Mouse (Mus musculus): Measurements from ENCODE around the gene Psme3. TPM values are rescaled to one million over a fixed set of nuclear protein-coding genes. Genes with fewer than 3 reads are reported as not detected.
"Not testable (repeated sequence)": the region's sequence is repeated elsewhere in the genome, so short reads cannot be mapped to it uniquely, and the experiment has no call there.

Gene Psme3
- polyA plus RNA-seq, 1 experiment = 161 TPM

GRCm38 (mm10) chr11:101316501-101316917 is 496 bp downstream of the Psme3 start:
- Histone ChIP-seq H3K27me3 (ENCODE audit: control insufficient read depth, insufficient read depth, low read length, poor library complexity, severe bottlenecking) (no peaks in the 10 kb centered on the region), H3K27ac (ENCODE audit: insufficient read depth, low read length) (no peak overlapping the region), H3K9ac (ENCODE audit: low read depth, poor library complexity, severe bottlenecking) (peak overlapping the region; percentile 93), H3K4me1 (ENCODE audit: control insufficient read depth, insufficient read depth, low read length) (no peaks in the 10 kb centered on the region), H3K36me3 (ENCODE audit: control insufficient read depth, insufficient read depth, low read length, poor library complexity, severe bottlenecking) (peaks cover 37% of the 10 kb centered on the region), H3K9me3 (replicated peaks; ENCODE audit: control insufficient read depth, insufficient read depth, low read length, poor library complexity, severe bottlenecking) (0 out of 2 replicates have a peak, but pooled peaks cover 5% of the 10 kb centered on the region), H3K4me3 (ENCODE audit: low read depth, low read length) (peak overlapping the region; percentile 94)
- no peak for TF ChIP-seq CTCF (IDR thresholded peaks at IDR 0.05; ENCODE audit: low read depth, low read length)
- TF ChIP-seq POLR2A (IDR thresholded peaks at IDR 0.05; ENCODE audit: insufficient read depth, low read length) = no peak
- no peak for TF ChIP-seq EP300 (IDR thresholded peaks at IDR 0.05; ENCODE audit: insufficient read depth, low read depth, low read length)

GRCm38 (mm10) chr11:101323609-101324008 is 7.6 kb downstream of the Psme3 start:
- H3K9me3 ChIP-seq (replicated peaks; ENCODE audit: control insufficient read depth, insufficient read depth, low read length, poor library complexity, severe bottlenecking) = no peaks in the 10 kb centered on the region
- H3K27me3 ChIP-seq (ENCODE audit: control insufficient read depth, insufficient read depth, low read length, poor library complexity, severe bottlenecking) = no peaks in the 10 kb centered on the region
- TF ChIP-seq CTCF (IDR thresholded peaks at IDR 0.05; ENCODE audit: low read depth, low read length) (peak; percentile 98), POLR2A (IDR thresholded peaks at IDR 0.05; ENCODE audit: insufficient read depth, low read length) (no peak), EP300 (IDR thresholded peaks at IDR 0.05; ENCODE audit: insufficient read depth, low read depth, low read length) (0 out of 2 replicates have a peak, but pooled peaks have one; percentile 46)
- no peak overlapping the region for H3K9ac ChIP-seq (ENCODE audit: low read depth, poor library complexity, severe bottlenecking)
- H3K4me3 ChIP-seq (ENCODE audit: low read depth, low read length) = no peak overlapping the region
- peaks cover 62% of the 10 kb centered on the region for H3K36me3 ChIP-seq (ENCODE audit: control insufficient read depth, insufficient read depth, low read length, poor library complexity, severe bottlenecking)
- H3K4me1 ChIP-seq (ENCODE audit: control insufficient read depth, insufficient read depth, low read length) = peaks cover 2% of the 10 kb centered on the region
- H3K27ac ChIP-seq (ENCODE audit: insufficient read depth, low read length) = no peak overlapping the region

GRCm38 (mm10) chr11:101324763-101325162 is 8.8 kb downstream of the Psme3 start, which contains the start of gene Aoc2:
Gene Aoc2, plus strand, starts transcription at chr11:101325063.
- H3K27ac ChIP-seq (ENCODE audit: insufficient read depth, low read length) = no peak within 1 kb of the TSS
- H3K9ac ChIP-seq (ENCODE audit: low read depth, poor library complexity, severe bottlenecking) = no peak within 1 kb of the TSS
- H3K4me1 ChIP-seq (ENCODE audit: control insufficient read depth, insufficient read depth, low read length) = peaks cover 2% of the 10 kb centered on the region
- peaks cover 51% of the 10 kb centered on the region for H3K36me3 ChIP-seq (ENCODE audit: control insufficient read depth, insufficient read depth, low read length, poor library complexity, severe bottlenecking)
- H3K4me3 ChIP-seq (ENCODE audit: low read depth, low read length) = no peak within 1 kb of the TSS
- no peaks in the 10 kb centered on the region for H3K9me3 ChIP-seq (replicated peaks; ENCODE audit: control insufficient read depth, insufficient read depth, low read length, poor library complexity, severe bottlenecking)
- no peaks in the 10 kb centered on the region for H3K27me3 ChIP-seq (ENCODE audit: control insufficient read depth, insufficient read depth, low read length, poor library complexity, severe bottlenecking)
- TF ChIP-seq CTCF (IDR thresholded peaks at IDR 0.05; ENCODE audit: low read depth, low read length) (no peak), EP300 (IDR thresholded peaks at IDR 0.05; ENCODE audit: insufficient read depth, low read depth, low read length) (no peak), POLR2A (IDR thresholded peaks at IDR 0.05; ENCODE audit: insufficient read depth, low read length) (no peak)

- H3K27ac ChIP-seq (ENCODE audit: insufficient read depth, low read length); H3K9me3 ChIP-seq (replicated peaks; ENCODE audit: control insufficient read depth, insufficient read depth, low read length, poor library complexity, severe bottlenecking); H3K4me3 ChIP-seq (ENCODE audit: low read depth, low read length); H3K4me1 ChIP-seq (ENCODE audit: control insufficient read depth, insufficient read depth, low read length); H3K27me3 ChIP-seq (ENCODE audit: control insufficient read depth, insufficient read depth, low read length, poor library complexity, severe bottlenecking); H3K9ac ChIP-seq (ENCODE audit: low read depth, poor library complexity, severe bottlenecking): not testable (repeated sequence)
- peaks cover 46% of the 10 kb centered on the region for H3K36me3 ChIP-seq (ENCODE audit: control insufficient read depth, insufficient read depth, low read length, poor library complexity, severe bottlenecking)
These were observed 9.2 kb downstream of the Psme3 start for GRCm38 (mm10) chr11:101325201-101325600.

GRCm38 (mm10) chr11:101326147-101326546 is 10.1 kb downstream of the Psme3 start:
- peaks cover 6% of the 10 kb centered on the region for H3K4me1 ChIP-seq (ENCODE audit: control insufficient read depth, insufficient read depth, low read length)
- H3K9me3 ChIP-seq (replicated peaks; ENCODE audit: control insufficient read depth, insufficient read depth, low read length, poor library complexity, severe bottlenecking) = no peaks in the 10 kb centered on the region
- H3K27me3 ChIP-seq (ENCODE audit: control insufficient read depth, insufficient read depth, low read length, poor library complexity, severe bottlenecking) = no peaks in the 10 kb centered on the region
- no peak overlapping the region for H3K4me3 ChIP-seq (ENCODE audit: low read depth, low read length)
- TF ChIP-seq CTCF (IDR thresholded peaks at IDR 0.05; ENCODE audit: low read depth, low read length) = no peak
- no peak for TF ChIP-seq EP300 (IDR thresholded peaks at IDR 0.05; ENCODE audit: insufficient read depth, low read depth, low read length)
- TF ChIP-seq POLR2A (IDR thresholded peaks at IDR 0.05; ENCODE audit: insufficient read depth, low read length) = no peak
- no peak overlapping the region for H3K9ac ChIP-seq (ENCODE audit: low read depth, poor library complexity, severe bottlenecking)
- peaks cover 37% of the 10 kb centered on the region for H3K36me3 ChIP-seq (ENCODE audit: control insufficient read depth, insufficient read depth, low read length, poor library complexity, severe bottlenecking)
- H3K27ac ChIP-seq (ENCODE audit: insufficient read depth, low read length) = no peak overlapping the region

GRCm38 (mm10) chr11:101327311-101327710 is 11.3 kb downstream of the Psme3 start:
- Histone ChIP-seq H3K9me3 (replicated peaks; ENCODE audit: control insufficient read depth, insufficient read depth, low read length, poor library complexity, severe bottlenecking) (no peaks in the 10 kb centered on the region), H3K36me3 (ENCODE audit: control insufficient read depth, insufficient read depth, low read length, poor library complexity, severe bottlenecking) (peaks cover 25% of the 10 kb centered on the region)
- no peak for TF ChIP-seq POLR2A (IDR thresholded peaks at IDR 0.05; ENCODE audit: insufficient read depth, low read length)

More at GRCm38 (mm10) chr11:101327311-101327710, 11.3 kb downstream of the Psme3 start:
- H3K27me3 ChIP-seq (ENCODE audit: control insufficient read depth, insufficient read depth, low read length, poor library complexity, severe bottlenecking) = no peaks in the 10 kb centered on the region
- H3K9ac ChIP-seq (ENCODE audit: low read depth, poor library complexity, severe bottlenecking) = no peak overlapping the region
- H3K4me3 ChIP-seq (ENCODE audit: low read depth, low read length) = no peak overlapping the region
- no peak overlapping the region for H3K27ac ChIP-seq (ENCODE audit: insufficient read depth, low read length)
- peaks cover 6% of the 10 kb centered on the region for H3K4me1 ChIP-seq (ENCODE audit: control insufficient read depth, insufficient read depth, low read length)

Data from ES-Bruce4 (cell line).